Mouse (Mus musculus) naive thymus-derived CD4-positive, alpha-beta T cell, adult 2 months (primary cell): ENCODE measurements around the gene Fbln1.

Experiments
- DNase-seq: peaks from one replicate; pipeline ENCODE4 v3.0.0-alpha.2; 2011; ENCODE audit warnings: low read depth

The Fbln1 gene

DNA sequence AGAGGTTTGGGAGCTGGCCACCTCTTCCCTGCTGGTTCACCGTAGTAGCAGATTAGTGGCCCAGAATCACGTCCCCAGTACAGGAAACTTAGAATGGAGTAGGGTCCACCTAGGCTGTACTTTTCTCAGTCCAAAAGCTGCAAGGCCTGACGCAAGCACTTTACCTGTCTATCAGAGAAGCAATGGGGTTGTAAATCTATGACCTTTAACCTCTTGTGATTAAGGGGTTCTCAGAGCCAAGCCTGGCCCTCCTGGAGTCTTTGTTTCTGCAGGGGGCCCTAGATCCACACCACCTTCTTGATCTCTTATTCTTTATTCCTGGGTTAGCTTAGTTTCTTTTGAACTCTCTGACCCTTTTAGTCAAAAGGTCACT lies 940 bp downstream of the Fbln1 start:
- no peak for DNase-seq

DNA sequence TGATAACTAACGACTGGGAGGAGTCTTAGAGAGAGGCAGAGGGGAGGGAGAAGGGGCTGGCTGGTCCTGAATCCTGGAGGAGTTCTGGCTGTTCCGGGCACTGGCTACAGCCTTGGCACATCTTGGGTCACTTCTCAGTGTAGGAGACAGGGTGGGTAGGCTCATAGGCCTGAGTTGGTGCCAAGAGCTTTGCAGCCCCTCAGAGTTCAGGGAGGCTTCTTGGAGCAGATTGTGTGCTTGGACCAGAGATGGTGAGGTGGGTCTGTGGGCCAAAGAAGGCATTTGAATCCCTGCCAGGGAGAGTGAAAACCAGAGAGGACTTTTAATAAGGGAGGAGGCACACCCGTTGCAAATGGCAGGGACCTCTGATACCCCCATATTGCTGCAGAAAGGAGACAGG lies 1.3 kb downstream of the Fbln1 start:
- DNase-seq = no peak

DNA sequence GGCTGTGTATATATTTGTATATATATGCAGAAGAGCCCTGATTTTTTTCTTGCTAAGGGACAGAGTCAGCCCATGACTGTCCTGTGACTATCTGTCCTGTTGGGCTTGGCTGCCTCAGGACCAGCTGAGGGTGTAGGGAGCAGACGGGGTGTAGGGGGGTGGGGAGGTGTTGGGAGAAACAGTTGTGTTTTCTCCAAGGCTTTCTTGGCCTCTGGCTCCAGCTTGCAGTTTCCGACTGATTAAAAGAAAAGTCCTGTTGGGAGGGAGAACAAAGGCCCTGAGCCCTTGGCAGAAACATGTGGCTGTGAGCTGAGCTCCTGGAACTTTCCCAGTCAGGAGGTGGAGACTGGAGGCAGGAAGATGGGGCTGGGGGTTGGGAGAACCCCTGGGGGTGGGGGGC lies 2.0 kb downstream of the Fbln1 start:
- DNase-seq = no peak

DNA sequence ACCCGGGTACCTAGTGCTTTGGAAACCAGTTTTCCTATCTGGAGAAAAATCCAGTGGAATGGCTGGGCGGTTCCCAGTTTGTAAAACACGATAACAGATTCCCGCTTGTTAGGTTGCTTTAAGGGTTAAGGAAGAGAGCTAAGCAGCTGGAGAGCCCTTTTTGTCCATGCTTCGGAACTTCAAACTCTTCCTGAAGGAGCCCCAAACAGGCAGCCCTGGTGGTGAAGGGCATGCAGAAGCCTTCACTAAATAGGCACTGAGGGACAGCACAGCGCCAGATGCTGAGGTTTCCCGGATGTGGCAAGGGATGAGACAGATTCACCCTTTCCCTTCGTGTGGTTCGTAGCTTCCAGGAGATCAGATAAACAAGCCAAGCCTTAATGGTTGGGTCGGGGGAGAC lies 2.6 kb downstream of the Fbln1 start:
- DNase-seq = peak; percentile 50

DNA sequence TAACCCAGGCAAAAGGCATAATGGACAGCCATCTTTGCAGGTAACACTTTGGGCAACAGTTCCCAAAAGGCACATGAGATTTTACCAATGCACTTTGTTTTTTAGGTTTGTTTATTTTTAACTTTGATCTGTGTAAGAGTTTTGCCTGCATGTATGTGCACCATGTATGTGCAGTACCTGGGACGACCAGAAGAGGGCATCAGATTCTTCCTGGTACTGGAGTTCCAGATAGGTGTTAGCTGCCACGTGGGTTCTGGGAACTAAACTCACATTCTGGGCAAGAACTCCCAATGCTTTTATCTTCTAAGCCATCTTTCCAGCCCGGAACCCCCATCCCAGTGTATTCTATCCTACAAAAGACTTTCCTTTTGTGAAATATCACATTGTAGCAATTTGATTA lies 3.6 kb downstream of the Fbln1 start:
- peak; percentile 37 for DNase-seq

DNA sequence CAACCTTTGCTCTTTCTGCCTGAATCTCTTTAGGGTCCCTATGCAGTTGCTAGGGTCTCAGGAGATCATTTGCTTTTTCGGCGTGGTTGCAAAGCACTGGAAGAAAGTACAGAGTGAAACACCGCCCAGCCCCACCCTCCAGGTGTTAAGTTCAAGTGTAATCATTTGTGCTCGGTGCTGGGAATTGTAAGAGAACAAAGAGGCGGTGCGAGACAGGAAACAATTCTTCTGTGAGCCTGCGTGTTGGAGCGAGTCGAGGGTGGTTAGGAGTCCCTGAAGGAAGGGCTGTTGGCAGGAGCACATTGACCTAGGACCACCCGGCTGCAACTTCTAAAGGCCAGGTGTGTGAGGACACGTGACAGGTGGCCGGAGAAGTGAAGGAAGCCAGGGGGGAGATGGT lies 4.9 kb downstream of the Fbln1 start:
- DNase-seq = no peak

DNA sequence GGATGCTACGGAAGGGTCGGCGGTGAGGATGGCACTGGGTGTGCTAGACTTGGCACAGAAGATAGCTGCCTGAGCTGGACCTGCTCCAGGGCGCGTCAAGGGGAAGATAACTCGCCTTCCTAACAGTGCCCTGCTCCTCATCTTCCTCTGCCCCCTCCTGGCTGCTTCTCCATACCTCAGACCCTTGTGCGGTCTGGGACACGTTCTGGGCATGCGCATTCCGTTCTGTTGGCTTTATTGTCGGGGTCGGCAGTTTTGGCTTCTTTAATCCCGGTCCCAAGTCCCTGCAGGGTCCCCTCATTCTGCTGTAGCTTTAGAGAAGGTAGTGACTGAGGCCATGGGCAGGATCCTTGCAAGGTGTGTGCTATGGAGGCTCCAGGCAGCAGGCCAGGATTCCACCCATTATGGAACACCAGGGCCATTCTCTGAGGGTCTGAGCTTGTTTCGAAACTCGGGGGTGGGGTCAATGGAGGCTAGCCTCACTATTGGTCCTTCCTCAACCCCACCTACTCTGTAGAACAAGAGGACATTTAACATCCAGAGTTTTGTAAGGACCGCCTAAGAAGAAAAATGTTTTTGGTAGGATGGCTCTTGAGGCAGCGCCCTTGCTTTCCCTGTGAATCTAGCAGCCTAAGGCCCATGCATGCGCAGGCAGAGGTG lies 5.5 kb downstream of the Fbln1 start:
- DNase-seq = no peak

DNA sequence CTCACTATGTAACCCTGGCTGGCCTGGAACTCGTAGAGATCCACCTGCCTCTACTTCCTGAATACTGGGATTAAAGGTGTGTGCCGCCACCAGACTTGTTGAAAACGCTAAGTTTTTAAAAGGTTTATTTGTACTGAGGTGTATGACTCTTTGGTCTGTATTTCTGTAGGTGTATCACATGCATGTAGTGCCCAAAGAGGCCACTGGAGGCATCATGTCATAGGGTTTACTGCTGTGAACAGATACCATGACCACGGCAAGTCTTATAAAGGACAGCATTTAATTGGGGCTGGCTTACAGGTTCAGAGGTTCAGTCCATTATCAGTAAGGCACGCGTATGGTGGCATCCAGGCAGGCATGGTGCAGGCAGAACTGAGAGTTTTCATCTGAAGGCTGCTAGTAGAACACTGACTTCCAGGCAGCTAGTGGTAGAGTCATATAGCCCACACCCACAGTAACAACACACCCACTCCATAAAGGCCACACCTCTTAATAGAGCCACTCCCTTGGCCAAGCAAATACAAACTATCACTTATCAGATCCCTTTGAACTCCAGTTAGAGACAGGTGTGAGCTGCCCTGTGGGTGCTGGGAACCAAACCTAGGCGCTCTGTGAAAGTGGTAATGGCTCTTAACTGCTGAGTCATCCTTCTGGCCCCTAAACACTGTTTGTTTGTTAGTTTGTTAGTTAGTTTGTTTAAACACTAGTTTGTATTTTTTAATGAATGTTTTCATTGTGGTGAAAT lies 10.5 kb downstream of the Fbln1 start:
- no peak for DNase-seq

DNA sequence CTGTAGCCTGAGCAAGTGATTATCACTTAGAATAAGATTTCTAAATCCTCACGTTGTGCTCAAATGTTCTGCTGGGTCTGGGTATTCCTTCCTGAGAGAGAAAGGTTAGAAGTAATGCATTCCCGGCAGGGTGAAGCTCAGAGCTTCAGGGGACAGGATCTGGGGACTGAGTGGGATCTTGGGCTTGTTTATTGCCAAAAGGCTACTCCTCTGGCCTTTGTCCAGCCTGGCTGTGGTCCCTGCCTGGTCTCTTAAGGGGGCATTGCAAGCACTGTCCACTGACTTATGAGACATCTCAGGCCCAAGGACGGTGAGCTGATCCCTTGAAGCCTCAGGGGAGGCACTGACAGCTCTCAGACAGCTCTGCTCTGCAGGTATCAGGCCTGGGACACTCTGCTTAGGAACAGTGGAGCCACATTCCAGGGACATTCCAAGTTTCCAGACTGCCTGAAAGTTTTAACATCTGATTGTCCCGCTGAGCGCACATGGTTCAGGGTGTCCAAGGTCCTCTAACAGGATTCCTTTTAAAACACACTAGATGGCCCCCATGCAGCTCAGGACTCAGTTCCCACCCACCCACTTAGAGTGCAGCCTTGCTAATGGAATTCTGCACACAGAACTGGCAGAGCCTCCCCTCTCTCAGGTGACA lies 13.0 kb downstream of the Fbln1 start:
- no peak for DNase-seq

DNA sequence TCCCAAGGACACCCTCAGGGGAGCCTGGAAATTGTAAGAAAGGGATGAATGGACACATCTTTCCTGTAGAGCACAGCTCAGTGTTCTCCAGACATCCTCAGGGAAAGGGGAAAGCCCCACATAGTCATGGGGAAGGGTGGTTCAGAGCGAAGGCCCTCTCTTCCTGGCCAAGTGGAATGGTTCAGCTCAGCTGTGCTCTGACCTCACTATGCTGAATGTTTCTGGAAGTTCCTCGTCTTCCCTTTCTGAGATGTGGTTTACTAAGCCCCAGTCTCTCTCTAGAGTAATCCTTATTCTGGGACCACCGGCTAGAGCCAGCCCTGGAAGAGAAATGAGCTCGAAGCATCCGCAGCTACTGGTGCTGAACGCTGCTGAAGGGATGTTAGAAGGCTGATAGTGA lies 14.6 kb downstream of the Fbln1 start:
- DNase-seq = no peak

DNA sequence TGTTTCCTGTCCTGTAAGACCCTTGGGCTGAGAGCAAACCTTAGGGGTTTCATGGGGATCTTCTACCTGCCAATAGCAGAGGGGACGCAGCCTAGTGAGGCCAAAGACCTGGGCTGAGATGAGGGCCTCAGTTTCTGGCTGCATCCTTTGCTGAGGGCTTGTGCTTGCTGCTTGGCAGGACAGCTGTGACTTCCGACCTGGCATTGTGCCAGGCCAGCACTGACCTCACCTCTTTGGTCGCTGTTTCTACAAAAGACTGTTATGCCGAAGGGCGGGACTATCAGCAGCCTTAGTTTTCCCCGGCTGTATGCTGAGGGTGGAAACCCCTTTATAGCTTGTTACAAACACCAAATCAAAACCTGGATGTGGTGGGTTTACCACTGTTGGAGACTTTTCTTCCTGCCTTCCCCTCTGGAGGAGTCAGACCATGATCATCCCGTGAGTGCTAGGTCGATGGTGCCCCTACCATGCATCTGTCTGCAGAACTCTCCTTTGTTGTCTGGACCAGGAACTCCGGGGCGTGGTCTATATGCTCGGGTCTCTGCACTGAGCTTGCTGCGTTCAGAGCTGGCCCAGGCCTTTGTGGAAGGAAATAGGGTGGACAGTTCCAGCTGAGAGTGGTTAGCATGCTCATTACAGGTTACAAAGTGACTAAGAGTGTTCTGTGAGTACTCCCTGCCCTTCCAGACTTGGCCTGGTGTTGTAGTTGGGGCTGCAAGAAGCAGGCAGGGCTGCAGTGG lies 15.5 kb downstream of the Fbln1 start:
- DNase-seq = no peak

DNA sequence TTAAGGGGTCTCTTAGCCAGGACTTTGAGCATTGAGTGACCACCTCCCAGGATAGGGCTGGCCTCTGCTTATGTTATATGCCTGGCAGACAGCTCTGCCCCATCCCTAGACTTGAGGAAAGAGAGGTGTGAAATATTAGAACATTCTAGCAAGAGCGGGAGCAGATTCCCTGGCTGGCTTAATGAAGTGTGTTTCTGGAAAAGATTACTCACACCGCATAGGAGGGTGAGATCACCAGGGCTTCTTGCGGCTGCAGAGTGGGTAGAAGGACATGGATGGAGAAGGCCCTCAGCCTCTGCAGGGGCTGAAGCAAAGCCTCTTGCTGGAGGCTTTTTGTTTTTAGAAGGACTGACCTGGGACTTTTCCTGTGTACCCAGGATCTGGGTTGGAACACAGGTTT lies 19.9 kb downstream of the Fbln1 start:
- DNase-seq = no peak

DNA sequence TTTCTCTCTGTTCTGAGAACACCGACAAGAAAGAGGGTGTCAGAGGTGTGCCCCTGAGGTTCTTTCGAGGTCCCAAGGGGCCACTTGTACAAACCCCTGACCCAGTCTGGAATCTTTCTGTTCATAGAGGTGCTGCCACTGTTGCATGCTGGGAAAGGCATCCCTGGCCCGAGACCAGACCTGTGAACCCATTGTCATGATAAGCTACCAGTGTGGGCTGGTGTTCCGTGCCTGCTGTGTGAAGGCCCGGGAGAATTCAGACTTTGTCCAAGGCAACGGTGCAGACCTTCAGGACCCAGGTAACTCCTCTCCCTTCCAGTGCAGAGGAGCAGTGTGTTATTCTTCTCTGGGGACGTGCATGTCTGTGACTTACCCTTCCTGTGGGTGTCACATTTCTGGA lies 21.1 kb downstream of the Fbln1 start:
- DNase-seq = no peak

DNA sequence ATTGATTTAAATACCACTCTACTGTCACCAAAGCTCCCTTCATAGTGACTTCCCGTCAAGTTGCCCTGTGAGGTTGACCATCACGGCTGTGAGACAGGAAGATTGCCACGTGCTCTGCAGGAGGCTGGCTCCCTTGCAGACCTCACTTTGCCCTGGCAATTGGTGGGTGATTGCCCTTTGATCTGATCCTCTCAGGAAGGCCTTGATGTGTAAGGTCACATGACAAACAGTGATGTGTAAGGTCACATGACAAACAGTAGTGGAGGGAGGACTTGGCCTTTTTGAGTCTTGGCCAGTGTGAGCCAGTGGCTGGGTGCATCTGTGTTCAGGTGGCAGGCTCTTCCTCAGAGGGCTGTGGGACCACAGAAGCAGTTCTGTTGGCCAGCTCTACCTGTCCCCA lies 22.8 kb downstream of the Fbln1 start:
- no peak for DNase-seq

DNA sequence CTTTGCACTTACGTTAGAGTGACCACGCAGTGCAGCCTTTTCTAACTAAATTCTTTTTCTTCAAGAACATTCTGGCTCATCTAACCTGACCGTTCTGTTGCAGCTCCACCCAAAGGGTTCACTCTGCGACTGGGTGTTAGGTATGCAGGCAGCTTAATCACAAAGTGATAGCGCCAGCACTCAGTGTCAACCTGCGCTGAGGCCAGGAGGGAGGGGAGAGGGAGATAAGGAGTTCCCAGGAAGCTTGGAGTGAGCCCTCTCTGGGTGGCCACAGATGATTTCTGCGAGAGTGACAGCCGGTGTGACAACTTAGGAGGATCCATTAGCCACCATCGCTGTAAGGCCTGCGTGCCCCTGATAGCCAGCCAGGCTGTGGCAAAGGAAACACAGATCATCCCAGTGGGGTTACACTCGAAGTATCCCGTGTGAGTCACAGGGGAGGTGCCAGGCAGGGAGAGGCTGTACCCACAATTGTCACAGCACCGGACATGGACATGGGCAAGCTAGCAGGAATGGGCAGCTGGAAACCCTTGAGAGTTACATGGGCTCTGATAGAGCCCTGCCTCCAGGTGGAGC lies 24.3 kb downstream of the Fbln1 start:
- no peak for DNase-seq

DNA sequence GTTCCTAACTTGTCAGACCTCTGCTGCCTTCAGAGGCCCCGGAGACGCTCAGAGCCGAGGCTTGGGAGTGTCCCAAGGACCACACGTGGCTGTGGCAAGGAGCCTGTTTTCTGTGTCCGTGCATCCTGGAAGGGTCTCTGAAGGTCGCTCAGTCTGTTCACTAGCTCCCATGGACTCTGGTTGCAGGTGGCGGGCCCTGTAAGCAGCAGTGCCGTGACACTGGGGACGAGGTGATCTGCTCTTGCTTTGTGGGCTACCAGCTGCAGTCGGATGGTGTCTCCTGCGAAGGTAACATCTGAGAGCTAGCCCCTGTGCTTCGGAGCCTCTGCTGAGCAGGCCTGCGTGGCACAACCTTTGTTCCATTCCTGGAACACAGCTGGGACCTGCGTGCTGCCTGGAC lies 24.9 kb downstream of the Fbln1 start:
- no peak for DNase-seq

DNA sequence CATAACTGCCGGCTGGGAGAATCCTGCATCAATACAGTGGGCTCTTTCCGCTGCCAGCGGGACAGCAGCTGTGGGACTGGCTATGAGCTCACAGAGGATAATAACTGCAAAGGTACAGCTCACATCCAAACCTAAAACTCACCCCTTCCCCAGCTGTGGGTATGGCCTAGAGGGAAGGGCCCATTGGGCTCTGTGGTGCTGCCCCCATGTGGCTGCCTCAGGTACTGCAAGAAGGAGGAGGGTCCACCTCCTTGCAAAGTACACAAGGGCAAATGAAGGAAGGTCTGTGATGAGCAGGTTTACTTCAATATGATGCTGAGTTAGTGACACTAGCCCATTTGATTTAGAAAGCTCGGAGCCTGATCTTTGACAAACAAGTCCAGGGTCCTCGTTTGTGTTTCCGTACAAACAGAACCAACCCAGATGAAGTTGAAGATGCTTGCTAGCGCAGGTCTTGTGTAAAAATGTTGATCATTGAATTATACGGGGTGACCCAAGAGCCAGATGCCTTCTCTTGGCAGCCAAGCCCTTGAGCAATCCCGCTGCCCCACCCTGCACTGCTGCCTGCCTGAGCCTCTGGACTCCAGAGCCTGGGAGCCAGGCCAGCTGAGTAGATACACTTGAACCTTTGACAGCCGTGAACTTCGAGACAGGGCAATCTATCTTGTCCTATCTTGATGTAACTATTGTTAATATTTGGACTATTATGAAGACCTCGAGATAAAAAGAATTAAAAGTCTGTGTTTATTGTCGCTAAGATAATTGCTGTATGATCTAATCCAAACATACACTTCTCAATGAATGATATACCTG lies 25.9 kb downstream of the Fbln1 start:
- peak; percentile 63 for DNase-seq

DNA sequence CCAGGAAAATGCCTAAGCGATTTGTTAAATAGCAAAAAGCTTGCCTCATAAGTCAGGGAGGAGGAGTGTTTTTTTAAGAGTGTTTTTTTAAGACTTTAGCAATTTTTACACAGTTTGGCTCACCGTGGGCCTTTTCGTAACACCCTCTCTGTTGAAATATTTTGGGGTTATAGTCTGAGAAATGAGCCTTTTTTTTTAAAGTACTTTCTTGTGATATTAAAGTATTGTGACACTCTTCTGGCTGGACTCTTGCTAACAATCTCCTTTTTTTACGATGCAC lies 26.4 kb downstream of the Fbln1 start:
- no peak for DNase-seq

DNA sequence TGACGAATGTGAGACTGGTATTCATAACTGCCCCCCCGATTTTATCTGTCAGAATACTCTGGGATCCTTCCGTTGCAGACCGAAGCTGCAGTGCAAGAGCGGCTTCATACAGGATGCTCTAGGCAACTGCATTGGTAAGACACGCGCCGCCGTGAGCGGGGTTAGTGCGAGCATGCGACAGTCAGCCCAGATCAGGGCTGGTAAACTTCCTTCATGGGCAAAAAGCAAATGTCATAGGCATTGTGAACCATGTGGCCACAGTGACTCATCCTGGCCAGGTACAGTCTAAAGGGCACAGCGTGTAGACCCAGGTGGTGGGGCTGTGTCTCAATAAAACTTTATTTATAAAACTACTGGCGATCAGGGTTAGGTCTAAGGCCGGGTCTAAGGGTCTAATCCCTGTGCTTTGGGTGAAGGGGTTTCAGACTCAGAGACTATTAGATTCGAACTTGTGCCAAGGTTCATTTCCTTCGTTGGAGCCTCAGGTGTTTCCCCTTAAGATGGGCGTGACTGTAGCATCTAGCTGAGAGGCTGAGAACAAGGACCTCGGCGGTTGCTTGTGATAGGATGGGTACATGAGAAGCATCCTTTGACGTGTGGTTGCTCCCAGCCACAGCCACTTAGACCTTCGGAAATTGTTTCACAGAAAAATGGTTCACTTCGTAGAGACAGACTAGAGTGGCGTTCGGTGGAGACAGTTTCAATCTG lies 26.9 kb downstream of the Fbln1 start:
- DNase-seq = peak; percentile 88

DNA sequence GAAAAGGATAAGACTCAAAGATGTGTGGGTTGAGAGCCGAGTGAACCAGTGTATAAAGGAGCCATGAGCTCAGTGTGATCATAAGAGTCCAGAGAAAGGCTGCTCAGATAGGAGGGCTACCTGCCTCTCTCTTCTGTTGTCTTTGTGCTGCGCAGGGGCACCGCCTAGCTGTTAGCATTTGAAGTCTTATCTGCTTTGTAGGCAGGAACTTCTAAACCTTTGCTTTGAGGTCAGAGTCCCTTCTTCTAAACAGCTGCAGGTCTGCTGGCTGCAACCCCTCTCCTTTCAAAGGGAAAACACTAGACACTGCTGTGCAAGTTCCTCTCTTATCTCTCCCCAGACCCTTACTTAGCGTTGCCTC lies 27.5 kb downstream of the Fbln1 start:
- DNase-seq = peak; percentile 86

DNA sequence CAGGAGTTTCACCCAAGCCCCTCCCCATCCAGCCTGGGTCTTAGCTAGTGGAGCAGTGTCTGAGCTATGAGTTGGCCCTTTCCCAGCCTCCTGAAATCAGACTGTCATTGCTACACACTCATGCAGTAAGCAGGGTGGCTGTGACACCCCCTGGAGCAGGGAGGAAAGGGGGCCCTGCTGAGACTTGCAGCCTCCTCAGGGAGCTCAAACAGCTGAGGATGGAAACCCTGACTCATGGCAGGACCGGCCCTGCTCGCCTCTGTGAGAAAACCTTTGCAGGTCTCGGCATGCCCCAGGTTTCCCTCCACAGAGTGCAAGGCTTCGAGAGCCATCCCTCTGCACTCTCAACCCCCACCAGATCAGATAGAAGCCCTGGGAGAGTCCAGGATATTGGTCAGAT lies 27.9 kb downstream of the Fbln1 start:
- no peak for DNase-seq
